Mouse (Mus musculus) heart, embryonic 14.5 days (tissue): ENCODE data around the gene Prmt2. TPM values are rescaled to one million over a fixed set of nuclear protein-coding genes. Genes with fewer than 3 reads are reported as not detected.

Experiments used
- ATAC-seq: fragments of 200-750 bp; cut with Nextera tagmentation; 2 replicates; pipeline ENCODE4 v1.8.0; 2017; ENCODE audit warnings: low read depth, moderate TSS enrichment; ENCODE audit not compliant: insufficient number of reproducible peaks, insufficient read depth, low FRiP score
- H3K27ac ChIP-seq, 2 experiments: fragments of 200-500 bp in 1 of 2; fragments of 300-500 bp in 1 of 2; sonication (generic) in 1 of 2; replicated peaks in 1 of 2; 2 replicates each; pipeline ENCODE4 v1.5.1; 2012 to 2014; ENCODE audit warnings: low read depth in 2 of 2, low read length in 2 of 2, control low read depth in 1 of 2, mild to moderate bottlenecking in 1 of 2, mixed read lengths in 1 of 2; ENCODE audit not compliant: control insufficient read depth in 1 of 2, insufficient read depth in 1 of 2
- H3K27me3 ChIP-seq: fragments of 300-500 bp; sonication (generic); 2 replicates; pipeline ENCODE4 v1.6.1; 2014; ENCODE audit warnings: mild to moderate bottlenecking, low read length, control low read depth; ENCODE audit not compliant: control insufficient read depth, insufficient read depth
- H3K36me3 ChIP-seq: fragments of 300-500 bp; sonication (generic); 2 replicates; pipeline ENCODE4 v1.6.1; 2014; ENCODE audit warnings: mild to moderate bottlenecking, control low read depth, low read length, mixed read lengths; ENCODE audit not compliant: control insufficient read depth, insufficient read depth
- H3K4me1 ChIP-seq, 2 experiments: fragments of 200-500 bp in 1 of 2; fragments of 300-500 bp in 1 of 2; sonication (generic) in 1 of 2; 2 replicates each; pipeline ENCODE4 v1.6.1; 2012 to 2014; ENCODE audit warnings: low read length in 2 of 2, control low read depth in 1 of 2, mixed read lengths in 1 of 2; ENCODE audit not compliant: control insufficient read depth in 2 of 2, insufficient read depth in 2 of 2
- H3K4me2 ChIP-seq: fragments of 300-500 bp; sonication (generic); 2 replicates; pipeline ENCODE4 v1.6.1; 2014; ENCODE audit warnings: mild to moderate bottlenecking, low read length
- H3K4me3 ChIP-seq, 2 experiments: fragments of 200-500 bp in 1 of 2; fragments of 300-500 bp in 1 of 2; sonication (generic) in 1 of 2; 2 replicates each; pipeline ENCODE4 v1.5.1; 2012 to 2014; ENCODE audit warnings: low read length in 2 of 2, mild to moderate bottlenecking in 2 of 2, control low read depth in 1 of 2, low read depth in 1 of 2, moderate library complexity in 1 of 2; ENCODE audit not compliant: control insufficient read depth in 1 of 2, insufficient read depth in 1 of 2
- H3K9ac ChIP-seq: fragments of 300-500 bp; sonication (generic); 2 replicates; pipeline ENCODE4 v1.6.1; 2014; ENCODE audit warnings: mild to moderate bottlenecking, low read length
- H3K9me3 ChIP-seq: fragments of 300-500 bp; sonication (generic); 2 replicates; pipeline ENCODE4 v1.6.1; 2016; ENCODE audit warnings: low read length, control low read depth; ENCODE audit not compliant: control insufficient read depth
- WGBS: fragments of 180-500 bp; shearing (Covaris S2); extraction: QIAGEN DNeasy Blood & Tissue Kit; methylation state at CpG from one replicate; pipeline ENCODE4 v1.1.7; 2014; 5-methylcytosine and 5-hydroxymethylcytosine counted together
- polyA plus RNA-seq: library from polyadenylated mRNA; unstranded; fragments of >200 nt; fragmentation: Nextera tagmentation; extraction: Ambion mirVana; gene quantifications from 2 replicates; pipeline ENCODE4 v1.2.1, GENCODE M21; 2014

Prmt2 gene
- polyA plus RNA-seq, 1 experiment from 2014 or later: 58.6 TPM

DNA sequence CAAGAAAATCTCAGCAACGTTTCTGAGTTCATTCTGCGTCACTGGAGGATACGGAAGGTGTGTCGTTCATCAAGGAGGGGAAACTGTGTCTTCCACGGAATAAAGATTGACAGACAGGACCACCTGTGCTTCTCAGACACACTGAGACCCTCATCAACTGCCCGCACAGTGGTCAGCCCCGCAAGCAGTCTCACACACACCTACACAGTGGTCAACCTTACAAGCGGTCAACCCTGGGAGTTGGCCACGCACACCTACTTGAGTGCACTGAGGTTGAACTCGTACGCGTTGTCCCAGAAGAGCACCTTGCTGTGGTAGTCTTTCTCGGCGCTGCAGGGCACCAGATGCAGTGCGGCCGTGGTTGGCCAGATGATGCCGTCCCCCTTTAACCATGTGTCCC lies 20.6 kb downstream of the Prmt2 start:
- Histone ChIP-seq H3K9ac (no peak overlapping the region), H3K27ac (no peak overlapping the region), H3K4me3 (no peak overlapping the region), H3K27me3 (no peaks in the 10 kb centered on the region), H3K36me3 (peaks cover 95% of the 10 kb centered on the region), H3K9me3 (peaks cover 15% of the 10 kb centered on the region), H3K4me2 (no peak overlapping the region), H3K4me1 (no peaks in the 10 kb centered on the region)
- WGBS: 96% methylated on average over 17 of the region's 17 CpGs
- ATAC-seq: no peak

DNA sequence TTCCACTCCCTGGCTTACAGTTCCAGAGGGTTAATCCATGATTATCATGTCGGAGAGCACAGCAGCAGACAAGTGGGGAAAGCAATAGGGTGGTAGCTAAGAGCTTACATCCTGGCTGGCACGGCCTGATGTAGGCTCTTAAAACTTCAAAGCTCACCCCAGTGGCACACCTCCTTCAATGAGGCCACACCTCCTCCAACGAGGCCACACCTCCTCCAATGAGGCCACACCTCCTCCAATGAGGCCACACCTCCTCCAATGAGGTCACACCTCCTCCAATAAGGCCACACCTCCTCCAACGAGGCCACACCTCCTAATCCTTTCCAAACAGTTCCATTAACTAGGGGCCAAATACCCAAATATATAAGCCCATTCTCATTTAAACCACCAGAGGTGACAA lies 23.5 kb downstream of the Prmt2 start:
- Histone ChIP-seq H3K4me3 (no peak overlapping the region), H3K36me3 (peaks cover 89% of the 10 kb centered on the region), H3K4me2 (no peak overlapping the region), H3K27me3 (no peaks in the 10 kb centered on the region), H3K9ac (no peak overlapping the region), H3K9me3 (peaks cover 15% of the 10 kb centered on the region), H3K27ac (no peak overlapping the region), H3K4me1 (no peaks in the 10 kb centered on the region)
- WGBS: 87% methylated on average over 4 of the region's 4 CpGs
- ATAC-seq: no peak

DNA sequence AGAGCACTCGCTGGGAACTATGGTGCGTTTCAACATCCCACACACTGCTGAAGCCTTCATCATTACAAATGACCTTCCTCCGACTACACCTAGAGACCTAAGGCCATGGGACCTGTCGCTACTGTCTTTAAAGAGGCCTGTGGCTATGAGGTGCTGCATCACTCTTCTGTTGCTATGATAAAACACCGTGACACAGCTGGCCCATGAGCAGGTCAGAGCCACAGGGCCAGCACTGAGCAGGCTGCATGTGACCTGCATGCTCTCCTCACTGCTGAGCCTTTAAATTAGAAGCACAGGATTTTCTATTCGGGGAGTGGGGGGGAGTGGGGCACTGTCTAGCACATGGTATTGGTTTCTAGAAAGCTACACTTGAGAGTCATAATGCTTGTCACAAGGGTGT lies 25.5 kb downstream of the Prmt2 start:
- H3K9me3 ChIP-seq: peaks cover 15% of the 10 kb centered on the region
- H3K27ac ChIP-seq: no peak overlapping the region
- H3K27me3 ChIP-seq: no peaks in the 10 kb centered on the region
- no peak overlapping the region for H3K9ac ChIP-seq
- H3K4me1 ChIP-seq: no peaks in the 10 kb centered on the region
- ATAC-seq: no peak
- WGBS: 89% methylated on average over 6 of the region's 6 CpGs
- no peak overlapping the region for H3K4me3 ChIP-seq
- no peak overlapping the region for H3K4me2 ChIP-seq
- peaks cover 89% of the 10 kb centered on the region for H3K36me3 ChIP-seq

DNA sequence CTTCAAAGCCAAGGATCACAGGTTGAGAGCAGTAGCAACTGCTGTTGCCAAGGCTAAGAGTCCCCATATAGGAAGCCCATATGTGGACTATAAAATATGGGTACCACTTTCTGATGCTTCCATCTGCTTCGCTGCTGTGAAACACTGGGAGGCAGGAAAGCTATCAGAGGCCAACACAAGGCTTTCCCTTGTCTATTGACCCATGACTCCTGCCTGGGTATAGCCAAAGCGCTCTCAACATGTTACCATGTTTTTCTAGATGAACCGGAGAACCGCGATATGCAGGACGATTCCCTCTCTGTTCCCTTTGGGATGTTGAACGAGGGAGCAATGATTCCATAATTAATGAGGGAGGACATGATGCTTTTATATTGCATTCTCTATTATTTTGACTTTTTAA lies 26.9 kb downstream of the Prmt2 start:
- H3K4me1 ChIP-seq: no peaks in the 10 kb centered on the region
- H3K9me3 ChIP-seq: peaks cover 15% of the 10 kb centered on the region
- H3K4me3 ChIP-seq: no peak overlapping the region
- WGBS: 92% methylated on average over 7 of the region's 7 CpGs
- no peaks in the 10 kb centered on the region for H3K27me3 ChIP-seq
- ATAC-seq: no peak
- no peak overlapping the region for H3K9ac ChIP-seq
- H3K27ac ChIP-seq: no peak overlapping the region
- no peak overlapping the region for H3K4me2 ChIP-seq
- peaks cover 84% of the 10 kb centered on the region for H3K36me3 ChIP-seq

DNA sequence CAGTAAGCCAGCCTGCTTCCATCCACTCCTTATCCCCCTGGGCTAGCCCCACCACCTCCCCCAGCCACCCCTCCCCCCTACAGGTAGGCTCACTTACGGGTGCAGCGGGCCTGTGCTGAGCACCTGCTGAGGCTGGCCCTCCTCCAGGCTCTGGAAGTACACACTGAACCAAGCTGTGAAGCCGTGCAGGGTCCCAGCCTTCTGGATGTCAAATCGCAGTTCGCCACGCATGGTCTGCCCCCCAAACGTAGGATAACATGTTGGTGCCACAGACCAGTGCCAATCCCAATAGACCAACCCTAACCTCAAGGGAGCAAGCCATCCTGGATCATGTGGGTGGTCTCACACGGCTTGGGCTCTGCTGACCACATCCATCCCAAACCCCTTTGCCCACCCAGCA lies 28.4 kb downstream of the Prmt2 start:
- H3K27me3 ChIP-seq: no peaks in the 10 kb centered on the region
- no peak overlapping the region for H3K27ac ChIP-seq
- H3K9me3 ChIP-seq: peaks cover 5% of the 10 kb centered on the region
- H3K4me2 ChIP-seq: no peak overlapping the region
- no peak overlapping the region for H3K9ac ChIP-seq
- no peak for ATAC-seq
- 90% methylated on average over 8 of the region's 8 CpGs for WGBS
- no peaks in the 10 kb centered on the region for H3K4me1 ChIP-seq
- no peak overlapping the region for H3K4me3 ChIP-seq
- peaks cover 69% of the 10 kb centered on the region for H3K36me3 ChIP-seq

DNA sequence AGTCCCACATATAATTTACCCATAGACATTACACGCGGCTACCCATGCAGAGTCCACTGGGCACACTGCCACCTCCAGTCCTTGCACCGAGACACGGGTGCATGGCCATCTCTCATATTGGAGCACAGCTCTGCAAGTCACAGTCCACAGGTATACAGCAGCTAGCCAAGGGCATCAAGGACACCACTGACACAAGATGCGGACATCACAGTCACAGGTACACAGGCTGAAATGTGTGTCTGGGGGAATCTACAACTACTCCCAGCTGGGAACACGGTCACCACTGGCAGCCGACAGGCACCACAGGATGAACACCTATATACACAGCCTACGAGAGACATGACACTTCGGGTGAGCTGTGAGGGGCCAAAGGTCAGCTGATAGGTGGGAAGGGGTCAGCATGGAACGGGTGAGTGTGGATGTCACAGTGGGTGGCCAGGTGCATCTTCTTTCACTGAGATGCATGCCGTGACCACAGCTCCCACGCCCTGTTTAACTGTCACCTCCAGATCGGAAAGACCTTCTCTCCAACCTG lies 30.3 kb downstream of the Prmt2 start:
- no peaks in the 10 kb centered on the region for H3K4me1 ChIP-seq
- H3K36me3 ChIP-seq: peaks cover 51% of the 10 kb centered on the region
- no peak for ATAC-seq
- H3K4me2 ChIP-seq: no peak overlapping the region
- no peak overlapping the region for H3K9ac ChIP-seq
- WGBS: 90% methylated on average over 13 of the region's 13 CpGs
- no peak overlapping the region for H3K27ac ChIP-seq
- H3K4me3 ChIP-seq: no peak overlapping the region
- H3K27me3 ChIP-seq: no peaks in the 10 kb centered on the region
- H3K9me3 ChIP-seq: no peaks in the 10 kb centered on the region

DNA sequence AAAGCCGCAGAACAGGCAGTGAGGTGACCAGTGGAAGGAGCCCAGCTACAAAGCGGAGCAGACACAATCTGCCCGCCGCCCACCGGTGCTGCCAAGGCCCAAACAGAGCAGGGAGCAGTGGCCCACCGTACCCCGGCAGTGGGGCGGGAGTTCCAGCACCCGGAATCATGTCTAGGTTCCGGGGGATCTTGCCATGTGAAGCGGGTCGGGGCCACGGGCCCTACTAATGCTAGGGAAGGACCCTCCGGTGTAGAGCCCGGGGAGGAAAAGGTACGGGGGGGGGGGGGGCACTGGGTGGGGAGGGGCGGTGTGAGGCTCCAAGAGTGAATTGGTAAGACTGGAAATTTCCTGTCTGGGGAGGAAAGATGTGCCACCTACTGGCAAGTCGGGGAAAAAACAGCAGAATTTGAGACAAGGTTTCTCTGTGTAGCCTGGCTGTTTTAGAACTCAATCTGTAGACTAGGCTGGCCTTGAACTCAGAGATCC lies 33.8 kb downstream of the Prmt2 start:
- no peaks in the 10 kb centered on the region for H3K9me3 ChIP-seq
- H3K9ac ChIP-seq: peak overlapping the region; percentile 67
- H3K4me3 ChIP-seq: peak overlapping the region; percentile 36 to 42
- no peaks in the 10 kb centered on the region for H3K4me1 ChIP-seq
- peak overlapping the region; percentile 75 for H3K4me2 ChIP-seq
- peaks cover 25% of the 10 kb centered on the region for H3K36me3 ChIP-seq
- H3K27me3 ChIP-seq: no peaks in the 10 kb centered on the region
- no peak overlapping the region for H3K27ac ChIP-seq
- 0 out of 2 replicates have a peak, but pooled peaks have one; percentile 43 for ATAC-seq
- WGBS: 14% methylated on average over 16 of the region's 18 CpGs

DNA sequence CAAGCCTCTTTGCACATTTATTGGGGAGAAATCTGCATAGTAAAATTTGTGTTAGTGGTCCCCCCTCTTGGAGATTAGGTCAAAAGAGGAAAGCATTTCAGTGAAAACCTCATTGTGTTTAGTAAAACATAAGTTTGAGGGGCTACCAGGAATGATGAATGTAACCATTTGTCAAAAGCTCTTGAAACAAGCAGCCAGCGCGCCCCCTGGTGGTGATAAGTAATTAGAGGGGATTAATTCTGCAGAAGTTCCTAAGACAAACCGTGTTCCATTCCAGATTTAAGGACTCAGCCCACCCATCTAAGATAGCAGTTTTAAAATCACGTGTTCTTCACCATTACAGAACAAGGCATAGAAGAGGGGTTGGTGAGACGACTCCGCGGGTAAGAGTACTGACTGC lies 35.7 kb downstream of the Prmt2 start:
- Histone ChIP-seq H3K27ac (no peak overlapping the region), H3K9ac (no peak overlapping the region), H3K36me3 (peaks cover 6% of the 10 kb centered on the region), H3K9me3 (no peaks in the 10 kb centered on the region), H3K27me3 (no peaks in the 10 kb centered on the region), H3K4me1 (no peaks in the 10 kb centered on the region), H3K4me3 (no peak overlapping the region), H3K4me2 (no peak overlapping the region)
- 15% methylated on average over 7 of the region's 7 CpGs for WGBS
- ATAC-seq: no peak
